Mouse (Mus musculus) ES-CJ7 (cell line): ENCODE measurements around the gene Cyb5r3.

Experiments used
- DNase-seq: peaks from one replicate; pipeline ENCODE4 v3.0.0; 2011; ENCODE audit warnings: low read depth, low spot score

Gene Cyb5r3

GRCm38 (mm10) chr15:83107814-83108213 lies 64.6 kb downstream of the Cyb5r3 start:
- DNase-seq: no peak

- no peak for DNase-seq
Observed at GRCm38 (mm10) chr15:83106426-83106825, 66.0 kb downstream of the Cyb5r3 start.
